Mouse (Mus musculus) brain, embryonic 14.5 days (tissue): ENCODE data around the gene Lix1. TPM values are rescaled to one million over a fixed set of nuclear protein-coding genes. Genes with fewer than 3 reads are reported as not detected.
"Not testable (repeated sequence)": the region's sequence is repeated elsewhere in the genome, so short reads cannot be mapped to it uniquely, and the experiment has no call there.

Experiments
- DNase-seq: peaks from one replicate; pipeline ENCODE4 v3.0.0-alpha.2; 2011; ENCODE audit warnings: low read depth
- CTCF ChIP-seq: fragments of 200-500 bp; IDR thresholded peaks from 2 replicates; pipeline ENCODE4 v1.5.1; 2012; ENCODE audit warnings: inconsistent platforms, mild to moderate bottlenecking, moderate library complexity, borderline replicate concordance; ENCODE audit not compliant: insufficient read depth, insufficient read length; ENCODE audit errors: extremely low read depth
- POLR2A ChIP-seq: fragments of 200-500 bp; IDR thresholded peaks from 2 replicates; pipeline ENCODE4 v1.6.1; 2012; ENCODE audit warnings: mild to moderate bottlenecking, inconsistent platforms, borderline replicate concordance; ENCODE audit not compliant: poor library complexity, insufficient read depth, insufficient read length, severe bottlenecking; ENCODE audit errors: extremely low read depth
- polyA plus RNA-seq: library from polyadenylated mRNA; depleted of rRNA; stranded (reverse); fragments of >200 nt; gene quantifications from 2 replicates; pipeline ENCODE4 v1.2.3, GENCODE M21; 2012; rRNA removed

Gene Lix1
- polyA plus RNA-seq, 1 experiment = 10.3 TPM

DNA sequence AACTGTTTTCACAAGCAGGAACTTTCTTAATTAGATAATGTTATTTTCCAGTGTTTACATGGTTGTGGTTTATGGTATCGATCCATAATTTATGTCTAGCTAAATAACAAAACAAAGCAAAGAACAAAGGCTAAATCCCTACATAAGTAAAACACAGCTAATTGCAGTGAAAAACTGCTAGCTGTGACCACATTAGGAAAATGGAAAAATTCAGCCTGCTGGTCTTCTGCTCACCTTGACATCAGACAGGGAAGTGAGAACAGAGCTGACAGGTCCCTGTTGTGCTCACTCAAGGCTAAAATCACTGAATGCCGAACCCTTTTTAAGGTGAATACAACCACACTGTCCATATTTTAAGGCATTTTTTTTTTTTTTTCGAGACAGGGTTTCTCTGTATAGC is 50.1 kb downstream of the Lix1 start:
- DNase-seq = no peak
- no peak for TF ChIP-seq POLR2A
- TF ChIP-seq CTCF = no peak

DNA sequence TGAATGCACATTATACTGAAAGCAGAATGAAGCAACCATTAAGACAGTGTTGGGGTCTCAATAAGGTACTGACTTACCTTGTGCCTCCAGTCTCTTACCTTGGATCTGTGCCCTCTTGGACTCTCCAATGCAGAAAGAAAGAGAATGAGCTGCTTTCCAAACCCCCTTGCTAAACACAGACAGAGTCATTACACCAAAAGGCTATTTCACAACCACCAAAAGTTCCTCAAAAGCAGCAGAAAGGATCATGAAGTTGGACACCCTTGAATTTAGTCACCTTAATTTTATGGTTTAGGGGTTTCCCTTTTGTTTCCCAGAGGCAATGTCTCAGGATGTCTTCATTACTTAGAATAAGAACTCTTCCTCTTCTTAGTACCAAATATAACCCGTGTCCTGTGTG is 52.1 kb downstream of the Lix1 start:
- no peak for TF ChIP-seq POLR2A
- no peak for TF ChIP-seq CTCF
- no peak for DNase-seq

GRCm38 (mm10) chr17:17485789-17486188 is 83.3 kb downstream of the Lix1 start:
- no peak for DNase-seq

DNA sequence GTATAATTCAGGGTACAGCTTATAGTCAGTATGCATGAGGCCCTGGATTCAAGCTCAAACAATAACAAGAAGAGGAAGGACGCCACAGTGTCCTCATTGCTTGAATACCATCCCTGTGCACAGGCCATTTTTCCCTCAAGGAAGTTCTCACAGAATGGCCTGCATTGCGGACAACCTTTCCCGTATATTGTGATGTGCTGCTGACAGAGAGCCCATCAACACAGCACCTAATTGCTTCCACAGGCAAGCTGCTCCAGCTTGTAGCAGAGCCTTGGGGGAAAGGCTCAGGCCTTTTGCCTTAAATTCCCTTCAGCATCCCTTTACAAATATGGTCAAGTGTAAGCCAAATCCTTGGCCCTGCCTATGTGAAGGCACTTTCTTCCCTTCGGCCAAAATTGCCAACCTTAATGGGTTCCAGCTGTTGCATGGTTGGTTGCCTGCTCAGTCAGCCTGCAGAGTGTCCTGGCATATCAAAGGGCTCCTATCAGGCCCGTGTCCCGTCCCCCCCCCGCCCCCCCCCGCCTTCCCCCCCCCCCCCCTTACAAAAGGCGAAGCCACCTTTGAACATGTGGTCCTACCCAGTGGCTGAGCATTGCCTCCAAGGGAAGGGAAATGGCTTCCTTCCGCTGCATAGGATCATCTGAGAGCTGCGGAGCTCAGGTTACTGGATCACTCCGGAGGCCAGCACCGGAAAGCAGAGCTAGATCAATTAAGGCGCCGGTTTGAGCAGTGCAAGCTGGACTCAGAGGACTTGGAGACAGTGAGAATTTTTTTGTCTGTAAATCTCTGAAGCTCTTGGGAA is 88.5 kb downstream of the Lix1 start:
- no peak for DNase-seq

More at GRCm38 (mm10) chr17:17485789-17486188, 83.3 kb downstream of the Lix1 start:
- no peak for TF ChIP-seq CTCF
- no peak for TF ChIP-seq POLR2A

GRCm38 (mm10) chr17:17491622-17492001 is 89.1 kb downstream of the Lix1 start:
- TF ChIP-seq POLR2A (no peak), CTCF (no peak)
- DNase-seq = no peak

More for the DNA sequence above, 88.5 kb downstream of the Lix1 start:
- TF ChIP-seq POLR2A = no peak
- no peak for TF ChIP-seq CTCF

DNA sequence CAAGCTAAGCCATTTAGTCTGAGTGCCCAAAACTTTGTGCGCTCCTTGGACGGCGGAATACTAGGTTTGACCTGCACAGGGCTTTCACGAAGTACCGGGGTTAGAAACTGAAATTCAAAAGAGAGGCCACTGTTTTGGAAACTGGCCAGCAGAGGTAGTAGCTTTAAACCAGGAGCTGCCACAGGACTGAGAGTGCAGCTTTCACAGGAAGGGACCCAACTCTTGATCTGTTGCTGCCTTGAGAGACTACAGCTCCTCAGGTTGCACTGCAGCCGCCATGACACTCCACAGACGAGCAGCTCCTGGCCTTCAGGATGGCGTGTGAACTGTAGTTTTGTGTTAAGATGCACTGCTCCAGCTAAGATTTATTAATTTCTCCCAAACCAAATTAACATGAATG is 89.6 kb downstream of the Lix1 start:
- no peak for DNase-seq
- TF ChIP-seq POLR2A (no peak), CTCF (no peak)

- DNase-seq = not testable (repeated sequence)
Observed at GRCm38 (mm10) chr17:17496234-17496633, 93.8 kb downstream of the Lix1 start.

DNA sequence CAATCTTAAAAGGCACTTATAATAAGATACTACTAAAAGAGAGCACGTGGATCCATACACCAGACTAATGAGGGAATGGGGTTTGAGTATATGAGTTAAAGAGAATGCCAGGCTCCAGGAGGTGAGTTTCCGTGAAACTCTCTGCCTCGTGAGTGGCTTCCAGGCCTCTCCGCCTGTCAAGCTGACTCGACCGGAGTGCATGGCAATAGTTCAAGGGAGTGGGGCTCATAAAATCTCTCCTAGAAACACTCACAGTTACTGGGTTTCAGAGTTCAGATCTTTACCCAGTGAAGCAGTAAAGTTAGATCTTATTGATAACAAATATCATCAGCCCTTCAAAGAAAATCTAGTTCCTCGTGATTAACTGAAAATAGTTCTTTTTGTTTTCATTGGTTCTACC is 94.3 kb downstream of the Lix1 start:
- TF ChIP-seq POLR2A = no peak
- no peak for TF ChIP-seq CTCF
- no peak for DNase-seq

- TF ChIP-seq POLR2A (no peak), CTCF (no peak)
- DNase-seq = peak; percentile 52
Observed at GRCm38 (mm10) chr17:17498848-17499247, 96.4 kb downstream of the Lix1 start.

GRCm38 (mm10) chr17:17499278-17499677 is 96.8 kb downstream of the Lix1 start:
- DNase-seq = peak; percentile 8
- TF ChIP-seq CTCF = no peak
- TF ChIP-seq POLR2A = no peak

DNA sequence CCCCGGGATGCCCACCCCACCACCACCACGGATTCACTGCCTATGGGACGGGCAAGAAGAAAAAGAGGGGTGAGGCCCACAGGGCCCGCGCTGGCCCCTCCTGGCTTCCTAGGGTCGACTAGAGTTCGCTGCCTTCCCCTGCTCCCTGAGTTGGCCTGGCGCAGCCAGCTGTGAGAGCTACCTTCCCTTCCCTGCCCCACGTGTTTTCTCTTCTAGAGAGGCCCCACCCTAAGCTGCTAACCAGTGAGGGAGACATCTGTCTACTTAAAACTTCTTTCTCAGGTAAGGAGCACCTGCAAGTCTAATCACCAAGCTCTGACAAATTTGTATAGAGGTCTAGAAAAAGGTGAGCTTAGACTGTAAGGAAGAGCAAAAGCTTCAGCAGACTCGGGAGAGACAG is 104.2 kb downstream of the Lix1 start:
- no peak for TF ChIP-seq CTCF
- no peak for DNase-seq

Other genes with a start within 250 kb of the Lix1 start
- 24.7 and 29.3 TPM in 2 replicates for gene Riok2, start 28.4 kb upstream of the Lix1 start, polyA plus RNA-seq
- gene Lnpep, start 222.4 kb downstream of the Lix1 start, polyA plus RNA-seq = 10.9 and 12.9 TPM in 2 replicates